Mouse (Mus musculus): ENCODE measurements around the gene Cfap20. TPM values are rescaled to one million over a fixed set of nuclear protein-coding genes. Genes with fewer than 3 reads are reported as not detected.

Cfap20 gene
- polyA plus RNA-seq, 1 experiment from 2014 or later, result 40.0 TPM

DNA sequence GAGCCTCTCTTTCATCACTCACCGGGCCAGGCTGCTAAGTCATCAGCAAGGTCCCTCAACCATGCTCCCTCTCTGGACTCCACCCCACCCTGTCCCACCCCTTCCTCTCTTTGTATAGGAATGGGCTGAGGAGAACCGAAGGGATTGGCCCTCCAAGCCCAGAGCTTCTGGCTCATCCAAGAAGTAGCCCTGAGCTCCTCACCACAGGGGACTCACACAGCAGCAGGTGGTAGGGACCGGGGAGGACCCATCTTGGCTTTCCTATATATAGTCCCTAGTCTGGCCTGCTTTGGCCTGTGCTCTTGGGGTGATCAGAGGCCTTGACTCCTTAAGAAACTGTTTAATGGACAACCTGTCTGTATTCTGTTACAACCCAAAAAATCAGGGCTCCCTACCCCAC, 60.2 kb downstream of the Cfap20 start:
- no peaks in the 10 kb centered on the region for H3K79me2 ChIP-seq (ENCODE audit: inconsistent target)
- H3K36me3 ChIP-seq (ENCODE audit: inconsistent target), result no peaks in the 10 kb centered on the region
- no peak overlapping the region for H3K4me3 ChIP-seq (ENCODE audit: inconsistent target)
- WGBS (ENCODE audit: missing documents), result 63% methylated on average over 3 of the region's 3 CpGs
- H3K27ac ChIP-seq, result no peak overlapping the region

DNA sequence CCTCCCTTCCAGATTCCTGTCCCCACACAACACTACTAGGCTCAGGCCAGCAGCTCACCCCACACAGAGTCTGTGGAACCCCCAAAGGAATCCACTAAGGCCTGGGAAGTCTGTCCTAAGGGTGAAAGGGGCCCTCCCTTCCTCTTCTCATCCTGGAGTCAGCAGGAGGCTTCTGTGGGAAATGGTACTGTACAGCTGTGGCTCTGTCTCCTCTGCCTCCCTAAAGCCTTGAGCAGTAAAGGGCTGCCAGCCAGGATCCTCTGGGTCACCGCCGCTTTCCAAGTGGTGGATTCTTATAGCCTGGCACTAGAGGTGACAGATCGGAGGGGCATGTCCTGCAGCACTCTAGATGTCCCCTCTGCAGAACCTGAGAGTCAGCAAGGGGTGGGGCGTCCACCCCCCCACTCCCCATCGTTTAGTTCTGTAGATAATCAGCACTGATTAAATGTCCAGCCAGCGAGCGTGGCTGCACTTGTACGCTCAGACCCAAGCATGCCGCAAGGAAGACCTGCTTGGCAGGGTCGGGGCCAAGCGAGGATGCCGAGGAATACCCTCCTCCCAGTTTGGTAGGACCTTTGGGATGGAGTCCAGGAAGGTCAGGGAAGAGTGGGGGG, 61.2 kb downstream of the Cfap20 start:
- no peaks in the 10 kb centered on the region for H3K79me2 ChIP-seq (ENCODE audit: inconsistent target)
- 91% methylated on average over 12 of the region's 12 CpGs for WGBS (ENCODE audit: missing documents)
- H3K36me3 ChIP-seq (ENCODE audit: inconsistent target), result no peaks in the 10 kb centered on the region
- H3K4me3 ChIP-seq (ENCODE audit: inconsistent target), result no peak overlapping the region
- H3K27ac ChIP-seq, result no peak overlapping the region

Other genes starting within 250 kb of the Cfap20 start
- gene Kifc3, start 232.1 kb downstream of the Cfap20 start, polyA plus RNA-seq (2018), result 5.6 to 9.0 TPM (median 5.9 TPM) in 3 replicates
- gene Cngb1, start 128.3 kb downstream of the Cfap20 start, polyA plus RNA-seq (2018), result 0.03 to 0.28 TPM in 2 of 3 replicates, not detected in the other
- gene Tepp, start 124.3 kb downstream of the Cfap20 start, polyA plus RNA-seq (2018), result not detected in 3 replicates
- 4.8 to 10.3 TPM (median 7.1 TPM) in 3 replicates for gene Zfp319, start 102.9 kb downstream of the Cfap20 start, polyA plus RNA-seq (2018)
- gene Usb1, start 102.6 kb downstream of the Cfap20 start, polyA plus RNA-seq (2018), result 38.9 to 56.5 TPM (median 40.9 TPM) in 3 replicates
- gene Mmp15, start 82.6 kb downstream of the Cfap20 start, polyA plus RNA-seq (2018), result 0.04 to 0.28 TPM (median 0.07 TPM) in 3 replicates
- gene Csnk2a2, start 55.2 kb upstream of the Cfap20 start, polyA plus RNA-seq (2018), result 44.4 to 79.0 TPM (median 67.8 TPM) in 3 replicates
- not detected in 3 replicates for gene Ccdc113, start 99.2 kb upstream of the Cfap20 start, polyA plus RNA-seq (2018)
- gene Prss54, start 141.5 kb upstream of the Cfap20 start, polyA plus RNA-seq (2018), result not detected in 3 replicates
- 2.6 to 4.4 TPM (median 2.6 TPM) in 3 replicates for gene Gins3, start 198.6 kb upstream of the Cfap20 start, polyA plus RNA-seq (2018)
- 0.12 to 0.73 TPM in 2 of 3 replicates, not detected in the other for gene Ndrg4, start 242.1 kb upstream of the Cfap20 start, polyA plus RNA-seq (2018)